Mouse (Mus musculus) midbrain, postnatal 0 days (tissue): ENCODE data around the gene Prss57. TPM values are rescaled to one million over a fixed set of nuclear protein-coding genes. Genes with fewer than 3 reads are reported as not detected.

Experiments used
- ATAC-seq: fragments of 200-750 bp; cut with Nextera tagmentation; 2 replicates; pipeline ENCODE4 v1.8.0; 2017; ENCODE audit warnings: moderate number of reproducible peaks, mild to moderate bottlenecking, moderate TSS enrichment, moderate library complexity; ENCODE audit not compliant: low FRiP score
- DNase-seq: peaks from one replicate; pipeline ENCODE4 v3.0.0-alpha.2; 2015; ENCODE audit warnings: low spot score
- H3K27ac ChIP-seq: fragments of 300-500 bp; sonication (generic); 2 replicates; pipeline ENCODE4 v1.5.1; 2014; ENCODE audit warnings: low read depth, mild to moderate bottlenecking, low read length, mixed read lengths
- H3K27me3 ChIP-seq: fragments of 300-500 bp; sonication (generic); 2 replicates; pipeline ENCODE4 v1.6.1; 2014; ENCODE audit warnings: low read length, control low read depth, mixed read lengths; ENCODE audit not compliant: insufficient read depth
- H3K36me3 ChIP-seq: fragments of 300-500 bp; sonication (generic); 2 replicates; pipeline ENCODE4 v1.6.1; 2014; ENCODE audit warnings: low read length, control low read depth, mixed read lengths; ENCODE audit not compliant: insufficient read depth
- H3K4me1 ChIP-seq: fragments of 300-500 bp; sonication (generic); 2 replicates; pipeline ENCODE4 v1.6.1; 2014; ENCODE audit warnings: mild to moderate bottlenecking, control low read depth, antibody characterized with exemption, low read length, mixed read lengths; ENCODE audit not compliant: insufficient read depth
- H3K4me2 ChIP-seq: fragments of 300-500 bp; sonication (generic); 2 replicates; pipeline ENCODE4 v1.6.1; 2014; ENCODE audit warnings: low read depth, mild to moderate bottlenecking, low read length, mixed read lengths; ENCODE audit not compliant: poor library complexity, severe bottlenecking
- H3K4me3 ChIP-seq: fragments of 300-500 bp; sonication (generic); 2 replicates; pipeline ENCODE4 v1.5.1; 2014; ENCODE audit warnings: low read depth, mild to moderate bottlenecking, low read length, moderate library complexity
- H3K9ac ChIP-seq: fragments of 300-500 bp; sonication (generic); replicated peaks from 2 replicates; pipeline ENCODE4 v1.6.1; 2014; ENCODE audit warnings: mild to moderate bottlenecking, low read length, moderate library complexity, mixed read lengths; ENCODE audit not compliant: poor library complexity, severe bottlenecking
- H3K9me3 ChIP-seq: fragments of 300-500 bp; sonication (generic); 2 replicates; pipeline ENCODE4 v1.6.1; 2016; ENCODE audit warnings: low read length, control low read depth
- CTCF ChIP-seq: IDR thresholded peaks from 2 replicates; pipeline ENCODE4 v1.5.1; 2016; ENCODE audit warnings: antibody characterized with exemption, mild to moderate bottlenecking
- WGBS: fragments of 180-500 bp; shearing (Covaris S2); extraction: QIAGEN DNeasy Blood & Tissue Kit; methylation state at CpG from one replicate; pipeline ENCODE4 v1.1.7; 2014; 5-methylcytosine and 5-hydroxymethylcytosine counted together
- polyA plus RNA-seq: library from polyadenylated mRNA; unstranded; fragments of >200 nt; fragmentation: Nextera tagmentation; extraction: Ambion mirVana; gene quantifications from 2 replicates; pipeline ENCODE4 v1.2.1, GENCODE M21; 2015
- total RNA-seq: library from RNA; depleted of rRNA; stranded (reverse); fragments of >200 nt; gene quantifications from 2 replicates; pipeline ENCODE4 v1.2.3, GENCODE M21; 2014

Gene Prss57
- total and polyA plus RNA-seq, 2 experiments from 2014 or later, result 0.09 TPM; not detected in 1

- H3K4me3 ChIP-seq, result no peak overlapping the region
- no peak for ATAC-seq
- no peak overlapping the region for H3K4me2 ChIP-seq
- no peak overlapping the region for H3K9ac ChIP-seq
- no peaks in the 10 kb centered on the region for H3K9me3 ChIP-seq
- no peak for DNase-seq
- H3K36me3 ChIP-seq, result no peaks in the 10 kb centered on the region
- no peaks in the 10 kb centered on the region for H3K4me1 ChIP-seq
- no peak overlapping the region for H3K27ac ChIP-seq
- TF ChIP-seq CTCF, result no peak
- no peaks in the 10 kb centered on the region for H3K27me3 ChIP-seq
- WGBS, result 75% methylated on average over 7 of the region's 7 CpGs
These were observed 41.4 kb upstream of the Prss57 start for GRCm38 (mm10) chr10:79832026-79832785.

- Histone ChIP-seq H3K9me3 (no peaks in the 10 kb centered on the region), H3K4me3 (no peak overlapping the region), H3K27ac (no peak overlapping the region), H3K27me3 (no peaks in the 10 kb centered on the region), H3K9ac (no peak overlapping the region), H3K36me3 (no peaks in the 10 kb centered on the region), H3K4me2 (no peak overlapping the region), H3K4me1 (no peaks in the 10 kb centered on the region)
- no peak for DNase-seq
- ATAC-seq, result no peak
- TF ChIP-seq CTCF, result no peak
- WGBS, result 82% methylated on average over 3 of the region's 3 CpGs
These were observed 40.8 kb upstream of the Prss57 start for GRCm38 (mm10) chr10:79831583-79831982.

- WGBS, result 68% methylated on average over 6 of the region's 6 CpGs
- Histone ChIP-seq H3K4me1 (no peaks in the 10 kb centered on the region), H3K9ac (no peak overlapping the region), H3K4me3 (no peak overlapping the region), H3K9me3 (no peaks in the 10 kb centered on the region), H3K27me3 (no peaks in the 10 kb centered on the region), H3K4me2 (no peak overlapping the region), H3K27ac (no peak overlapping the region), H3K36me3 (peaks cover 11% of the 10 kb centered on the region)
- DNase-seq (no peak), ATAC-seq (no peak)
- no peak for TF ChIP-seq CTCF
These were observed 33.7 kb upstream of the Prss57 start for GRCm38 (mm10) chr10:79824413-79824812.

GRCm38 (mm10) chr10:79823011-79823410, 32.2 kb upstream of the Prss57 start:
- no peak overlapping the region for H3K27ac ChIP-seq
- H3K9me3 ChIP-seq, result no peaks in the 10 kb centered on the region
- WGBS, result 82% methylated on average over 6 of the region's 6 CpGs
- H3K4me2 ChIP-seq, result no peak overlapping the region
- DNase-seq (no peak), ATAC-seq (no peak)
- no peaks in the 10 kb centered on the region for H3K4me1 ChIP-seq
- no peak overlapping the region for H3K9ac ChIP-seq
- peaks cover 23% of the 10 kb centered on the region for H3K36me3 ChIP-seq
- H3K27me3 ChIP-seq, result no peaks in the 10 kb centered on the region
- H3K4me3 ChIP-seq, result no peak overlapping the region
- TF ChIP-seq CTCF, result no peak

- Histone ChIP-seq H3K36me3 (peaks cover 24% of the 10 kb centered on the region), H3K4me2 (no peak overlapping the region), H3K9ac (peak overlapping the region; percentile 42; the same call in 1 of the 2 replicates), H3K4me3 (no peak overlapping the region), H3K27me3 (no peaks in the 10 kb centered on the region), H3K4me1 (no peaks in the 10 kb centered on the region), H3K27ac (no peak overlapping the region), H3K9me3 (no peaks in the 10 kb centered on the region)
- TF ChIP-seq CTCF, result no peak
- DNase-seq (no peak), ATAC-seq (no peak)
- 37% methylated on average over 17 of the region's 17 CpGs for WGBS
These were observed 31.6 kb upstream of the Prss57 start for GRCm38 (mm10) chr10:79822372-79822771.

- no peak for DNase-seq
- Histone ChIP-seq H3K9ac (0 out of 2 replicates have a peak overlapping the region, but pooled peaks have one; percentile 42), H3K27me3 (no peaks in the 10 kb centered on the region), H3K4me1 (no peaks in the 10 kb centered on the region), H3K4me2 (no peak overlapping the region), H3K36me3 (peaks cover 27% of the 10 kb centered on the region), H3K27ac (no peak overlapping the region), H3K9me3 (no peaks in the 10 kb centered on the region), H3K4me3 (no peak overlapping the region)
- ATAC-seq, result no peak
- TF ChIP-seq CTCF, result no peak
- WGBS, result 90% methylated on average over 12 of the region's 12 CpGs
These were observed 31.0 kb upstream of the Prss57 start for GRCm38 (mm10) chr10:79821731-79822130.
